Mouse (Mus musculus) CH12.LX (cell line): ENCODE measurements around the gene Noto.

Source experiments
- CTCF ChIP-seq, 2 experiments: IDR thresholded peaks in 1 of 2; conservative IDR thresholded peaks in 1 of 2; 2 replicates each; pipeline ENCODE4 v1.5.1; 2011 to 2012; ENCODE audit warnings: low read depth in 2 of 2, low read length in 2 of 2, improper control_type of control experiment in 1 of 2, inconsistent platforms in 1 of 2, mild to moderate bottlenecking in 1 of 2, moderate library complexity in 1 of 2
- E2F4 ChIP-seq: IDR thresholded peaks from 2 replicates; pipeline ENCODE4 v1.6.1; 2011; ENCODE audit warnings: low read depth, low read length, improper control_type of control experiment; ENCODE audit not compliant: insufficient replicate concordance
- ELF1 ChIP-seq: IDR thresholded peaks from 2 replicates; pipeline ENCODE4 v1.6.1; 2014; ENCODE audit warnings: low read depth, mild to moderate bottlenecking, inconsistent platforms, low read length, improper control_type of control experiment
- EP300 ChIP-seq: IDR thresholded peaks from 2 replicates; pipeline ENCODE4 v1.6.1; 2011; ENCODE audit warnings: low read length, improper control_type of control experiment
- MAFK ChIP-seq: IDR thresholded peaks from 2 replicates; pipeline ENCODE4 v1.6.1; 2011; ENCODE audit warnings: low read length, improper control_type of control experiment; ENCODE audit not compliant: insufficient replicate concordance
- MAX ChIP-seq: IDR thresholded peaks from 2 replicates; pipeline ENCODE4 v1.6.1; 2011; ENCODE audit warnings: low read length, improper control_type of control experiment
- POLR2A ChIP-seq: IDR thresholded peaks from 2 replicates; pipeline ENCODE4 v1.6.1; 2011; ENCODE audit warnings: low read depth, mild to moderate bottlenecking, improper control_type of control experiment, low read length
- SMC3 ChIP-seq: IDR thresholded peaks from 2 replicates; pipeline ENCODE4 v1.6.1; 2011; ENCODE audit warnings: low read depth, low read length, improper control_type of control experiment
- USF1 ChIP-seq: IDR thresholded peaks from 2 replicates; pipeline ENCODE4 v1.6.1; 2014; ENCODE audit warnings: low read depth, mild to moderate bottlenecking, inconsistent platforms, low read length, improper control_type of control experiment
- ZC3H11A ChIP-seq: IDR thresholded peaks from 2 replicates; pipeline ENCODE4 v1.6.1; 2012; ENCODE audit warnings: low read depth, mild to moderate bottlenecking, inconsistent platforms, low read length, improper control_type of control experiment
- ZNF384 ChIP-seq: IDR thresholded peaks from 2 replicates; pipeline ENCODE4 v1.6.1; 2012; ENCODE audit warnings: low read depth, low read length, improper control_type of control experiment, inconsistent platforms

DNA sequence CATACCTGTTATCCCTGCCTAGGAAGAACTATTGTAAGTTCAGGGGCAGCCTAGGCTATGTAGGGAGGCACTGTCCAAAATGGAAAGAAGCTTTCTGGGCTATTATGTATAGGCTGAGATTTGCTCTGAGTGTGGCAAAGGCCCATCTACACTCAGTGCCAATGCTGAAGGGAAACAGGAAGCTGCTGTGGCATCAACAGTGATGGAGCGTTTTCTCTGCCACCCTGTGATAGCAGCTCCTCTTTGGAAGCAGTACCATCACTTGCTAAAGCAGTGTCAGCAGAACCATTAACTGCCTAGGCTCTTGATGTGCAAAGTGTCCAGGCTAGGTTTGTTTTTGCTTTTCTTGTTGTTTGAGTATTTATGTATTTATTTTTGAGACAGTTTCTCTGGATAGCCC is 12.5 kb downstream of the Noto start:
- no peak for TF ChIP-seq ZNF384
- TF ChIP-seq CTCF (conservative IDR thresholded peaks at IDR 0.05 in 1 of 2, IDR thresholded peaks at IDR 0.05 in 1 of 2; ENCODE audit: low read depth in 2 of 2, low read length in 2 of 2) = no peak
- no peak for TF ChIP-seq POLR2A
- no peak for TF ChIP-seq E2F4
- TF ChIP-seq MAX = no peak
- TF ChIP-seq SMC3 = no peak
- no peak for TF ChIP-seq MAFK
- no peak for TF ChIP-seq ZC3H11A
- no peak for TF ChIP-seq USF1
- no peak for TF ChIP-seq EP300
- TF ChIP-seq ELF1 = no peak
